Mouse (Mus musculus): Measurements from ENCODE around the gene Cabs1. TPM values are rescaled to one million over a fixed set of nuclear protein-coding genes. Genes with fewer than 3 reads are reported as not detected.

Gene Cabs1
- not detected in 2 replicates for polyA plus RNA-seq (2015; fragmentation: Nextera tagmentation; extraction: Ambion mirVana)

GRCm38 (mm10) chr5:87979139-87979538, at the start of gene Cabs1:
Gene Cabs1, plus strand, starts transcription at chr5:87979439.

GRCm38 (mm10) chr5:87969201-87969600, 10.0 kb upstream of the Cabs1 start, which contains the start of the genes 2310003L06Rik and Gm28434:
Gene 2310003L06Rik, plus strand, starts transcription at chr5:87969459.
Gene Gm28434, plus strand, starts transcription at chr5:87969517.

GRCm38 (mm10) chr5:88002249-88002648, 23.0 kb downstream of the Cabs1 start, which contains the start of gene Smr3a:
Gene Smr3a, plus strand, starts transcription at chr5:88002549.

Other genes with a start within 250 kb of the Cabs1 start
- not detected in 2 replicates for gene Csn1s2a, start 204.9 kb upstream of the Cabs1 start, polyA plus RNA-seq (2015; fragmentation: Nextera tagmentation; extraction: Ambion mirVana)
- not detected in 2 replicates for gene Csn1s2b, start 171.4 kb upstream of the Cabs1 start, polyA plus RNA-seq (2015; fragmentation: Nextera tagmentation; extraction: Ambion mirVana)
- gene Prr27, start 153.8 kb upstream of the Cabs1 start, polyA plus RNA-seq (2015; fragmentation: Nextera tagmentation; extraction: Ambion mirVana), result not detected in 2 replicates
- not detected in 2 replicates for gene Odam, start 94.4 kb upstream of the Cabs1 start, polyA plus RNA-seq (2015; fragmentation: Nextera tagmentation; extraction: Ambion mirVana)
- gene Csn3, start 53.9 kb upstream of the Cabs1 start, polyA plus RNA-seq (2015; fragmentation: Nextera tagmentation; extraction: Ambion mirVana), result 0.19 TPM in 1 of 2 replicates, not detected in the other
- gene 2310003L06Rik, start 10.0 kb upstream of the Cabs1 start, polyA plus RNA-seq (2015; fragmentation: Nextera tagmentation; extraction: Ambion mirVana), result not detected in 2 replicates
- gene Gm28434, start 9.9 kb upstream of the Cabs1 start, polyA plus RNA-seq (2015; fragmentation: Nextera tagmentation; extraction: Ambion mirVana), result not detected in 2 replicates
- gene Smr3a, start 23.1 kb downstream of the Cabs1 start, polyA plus RNA-seq (2015; fragmentation: Nextera tagmentation; extraction: Ambion mirVana), result not detected in 2 replicates
- gene Smr2, start 107.1 kb downstream of the Cabs1 start, polyA plus RNA-seq (2015; fragmentation: Nextera tagmentation; extraction: Ambion mirVana), result not detected in 2 replicates
- not detected in 2 replicates for gene Gm11116, start 132.1 kb downstream of the Cabs1 start, polyA plus RNA-seq (2015; fragmentation: Nextera tagmentation; extraction: Ambion mirVana)
- gene Gm11115, start 174.7 kb downstream of the Cabs1 start, polyA plus RNA-seq (2015; fragmentation: Nextera tagmentation; extraction: Ambion mirVana), result not detected in 2 replicates

Measured in skeletal muscle tissue, postnatal 0 days (tissue).